Mouse (Mus musculus) lung, embryonic 16.5 days (tissue): ENCODE data around the gene Nobox. TPM values are rescaled to one million over a fixed set of nuclear protein-coding genes. Genes with fewer than 3 reads are reported as not detected.

Experiments
- ATAC-seq: fragments of 200-750 bp; cut with Nextera tagmentation; 2 replicates; pipeline ENCODE4 v1.8.0; 2017; ENCODE audit warnings: low read depth, mild to moderate bottlenecking, moderate library complexity
- H3K27ac ChIP-seq: fragments of 300-500 bp; sonication (generic); 2 replicates; pipeline ENCODE4 v1.5.1; 2014; ENCODE audit warnings: mild to moderate bottlenecking, control low read depth, low read length
- H3K27me3 ChIP-seq: fragments of 300-500 bp; sonication (generic); 2 replicates; pipeline ENCODE4 v1.6.1; 2014; ENCODE audit warnings: low read depth, low read length, mixed read lengths; ENCODE audit not compliant: control insufficient read depth, insufficient read depth
- H3K36me3 ChIP-seq: fragments of 300-500 bp; sonication (generic); 2 replicates; pipeline ENCODE4 v1.6.1; 2014; ENCODE audit warnings: low read length; ENCODE audit not compliant: control insufficient read depth, insufficient read depth
- H3K4me1 ChIP-seq: fragments of 300-500 bp; sonication (generic); replicated peaks from 2 replicates; pipeline ENCODE4 v1.6.1; 2014; ENCODE audit warnings: low read length, mixed read lengths; ENCODE audit not compliant: control insufficient read depth, insufficient read depth
- H3K4me2 ChIP-seq: fragments of 300-500 bp; sonication (generic); 2 replicates; pipeline ENCODE4 v1.6.1; 2014; ENCODE audit warnings: low read depth, low read length, control low read depth
- H3K4me3 ChIP-seq: fragments of 300-500 bp; sonication (generic); 2 replicates; pipeline ENCODE4 v1.5.1; 2014; ENCODE audit warnings: mild to moderate bottlenecking, low read length, control low read depth
- H3K9ac ChIP-seq: fragments of 300-500 bp; sonication (generic); 2 replicates; pipeline ENCODE4 v1.6.1; 2014; ENCODE audit warnings: low read length, control low read depth
- H3K9me3 ChIP-seq: fragments of 300-500 bp; sonication (generic); 2 replicates; pipeline ENCODE4 v1.6.1; 2016; ENCODE audit warnings: low read length; ENCODE audit not compliant: control insufficient read depth
- WGBS: fragments of 180-500 bp; shearing (Covaris S2); extraction: QIAGEN DNeasy Blood & Tissue Kit; methylation state at CpG from one replicate; pipeline ENCODE4 v1.1.7; 2014; 5-methylcytosine and 5-hydroxymethylcytosine counted together
- polyA plus RNA-seq: library from polyadenylated mRNA; unstranded; fragments of >200 nt; fragmentation: Nextera tagmentation; extraction: Ambion mirVana; gene quantifications from 2 replicates; pipeline ENCODE4 v1.2.1, GENCODE M21; 2015

The Nobox gene
- polyA plus RNA-seq, 1 experiment from 2014 or later: 0.09 TPM

DNA sequence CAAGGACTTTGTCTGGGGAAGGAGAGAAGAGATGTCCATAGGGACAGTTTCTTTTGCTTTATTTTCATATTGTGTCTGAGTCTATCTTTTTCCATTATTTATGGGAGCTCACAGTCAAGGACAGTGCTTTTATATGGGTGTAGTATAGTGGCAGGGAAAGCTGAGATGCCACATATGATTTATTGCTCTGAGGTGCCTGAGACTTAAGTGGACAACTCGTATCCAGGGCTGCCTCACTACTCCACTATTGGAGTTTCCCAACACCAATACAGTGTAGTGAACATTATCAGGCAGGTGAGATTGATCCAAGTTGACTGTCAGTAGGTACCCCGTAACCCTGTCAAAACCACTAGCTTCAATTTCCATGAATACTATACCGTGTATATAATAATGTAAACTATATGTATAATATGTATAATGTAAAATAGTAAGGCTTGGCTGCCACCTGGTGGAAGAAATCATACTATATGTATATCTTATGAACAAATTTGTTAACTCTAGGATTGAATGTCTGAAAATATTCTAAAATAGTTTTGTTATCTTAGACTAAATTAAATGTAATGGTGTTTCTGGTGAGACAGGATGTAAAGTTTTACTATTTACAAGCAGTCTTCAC is 26.4 kb upstream of the Nobox start:
- Histone ChIP-seq H3K4me1 (peaks cover 14% of the 10 kb centered on the region), H3K27ac (no peak overlapping the region), H3K4me3 (no peak overlapping the region), H3K36me3 (no peaks in the 10 kb centered on the region), H3K9ac (no peak overlapping the region), H3K9me3 (no peaks in the 10 kb centered on the region), H3K4me2 (no peak overlapping the region), H3K27me3 (no peaks in the 10 kb centered on the region)
- WGBS: 47% methylated on average over 3 of the region's 3 CpGs
- ATAC-seq: 0 out of 2 replicates have a peak, but pooled peaks have one; percentile 17

DNA sequence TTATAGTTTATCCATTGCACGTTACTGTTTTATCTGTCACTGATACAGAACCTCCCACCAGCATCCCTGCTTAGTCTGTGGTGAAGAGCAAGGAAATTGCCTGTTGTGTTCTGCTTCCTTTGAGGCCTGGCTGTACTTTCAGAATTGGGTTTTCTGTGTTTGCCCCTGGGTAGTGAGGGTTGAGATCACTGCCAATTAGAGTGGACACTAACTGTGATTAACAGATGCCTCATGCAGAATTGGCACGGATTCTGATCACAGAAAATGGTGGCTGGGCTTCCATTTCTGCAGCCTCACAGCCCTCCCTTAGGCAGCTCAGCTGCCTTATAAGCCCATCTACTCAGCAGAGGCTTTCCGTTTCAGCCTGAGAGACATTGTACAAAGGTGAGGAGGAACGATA is 24.1 kb upstream of the Nobox start:
- H3K9me3 ChIP-seq: no peaks in the 10 kb centered on the region
- H3K4me3 ChIP-seq: no peak overlapping the region
- H3K36me3 ChIP-seq: no peaks in the 10 kb centered on the region
- H3K4me2 ChIP-seq: no peak overlapping the region
- 0 out of 2 replicates have a peak overlapping the region, but pooled peaks have one; percentile 23 for H3K27ac ChIP-seq
- peaks cover 12% of the 10 kb centered on the region for H3K4me1 ChIP-seq
- 54% methylated on average over 4 of the region's 4 CpGs for WGBS
- H3K9ac ChIP-seq: no peak overlapping the region
- no peaks in the 10 kb centered on the region for H3K27me3 ChIP-seq
- 0 out of 2 replicates have a peak, but pooled peaks have one; percentile 39 for ATAC-seq

DNA sequence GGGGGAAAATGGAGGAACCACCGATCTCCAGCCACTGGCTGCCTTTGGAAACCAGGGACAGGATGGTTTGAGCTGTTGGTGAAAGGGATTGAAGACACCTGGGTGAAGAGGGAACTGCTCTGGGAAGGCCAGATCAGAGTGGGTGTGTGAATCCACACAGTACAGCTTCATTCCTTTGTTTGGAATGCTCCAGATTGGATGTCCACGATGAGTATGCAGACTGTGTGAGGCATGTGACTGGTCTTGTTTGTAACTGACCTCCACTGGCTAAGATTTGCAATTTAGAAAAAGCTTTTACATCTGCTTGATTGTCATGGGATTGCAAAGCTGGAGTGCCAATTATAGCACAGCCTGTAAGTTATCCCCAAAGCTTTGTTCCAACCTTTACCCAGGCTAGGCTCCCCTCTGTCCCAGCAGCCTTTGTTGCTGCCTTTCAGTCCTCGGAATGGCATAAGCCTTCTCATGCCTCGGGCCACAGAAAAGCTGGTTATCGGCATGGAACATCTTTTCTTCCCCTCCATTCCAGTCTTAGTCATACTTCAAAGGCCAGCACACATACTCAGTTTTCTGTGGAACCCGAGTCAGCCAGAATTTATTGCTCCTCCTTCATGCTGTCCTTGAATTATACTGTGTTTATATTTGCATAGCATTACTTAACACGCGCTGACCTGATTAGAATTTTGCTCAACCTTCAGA is 3.8 kb upstream of the Nobox start:
- Histone ChIP-seq H3K9me3 (no peaks in the 10 kb centered on the region), H3K4me1 (0 out of 2 replicates have a peak, but pooled peaks cover 4% of the 10 kb centered on the region), H3K4me2 (no peak overlapping the region), H3K9ac (no peak overlapping the region), H3K27ac (no peak overlapping the region), H3K27me3 (no peaks in the 10 kb centered on the region), H3K36me3 (no peaks in the 10 kb centered on the region), H3K4me3 (no peak overlapping the region)
- peak; percentile 69 for ATAC-seq
- WGBS: 56% methylated on average over 8 of the region's 8 CpGs

DNA sequence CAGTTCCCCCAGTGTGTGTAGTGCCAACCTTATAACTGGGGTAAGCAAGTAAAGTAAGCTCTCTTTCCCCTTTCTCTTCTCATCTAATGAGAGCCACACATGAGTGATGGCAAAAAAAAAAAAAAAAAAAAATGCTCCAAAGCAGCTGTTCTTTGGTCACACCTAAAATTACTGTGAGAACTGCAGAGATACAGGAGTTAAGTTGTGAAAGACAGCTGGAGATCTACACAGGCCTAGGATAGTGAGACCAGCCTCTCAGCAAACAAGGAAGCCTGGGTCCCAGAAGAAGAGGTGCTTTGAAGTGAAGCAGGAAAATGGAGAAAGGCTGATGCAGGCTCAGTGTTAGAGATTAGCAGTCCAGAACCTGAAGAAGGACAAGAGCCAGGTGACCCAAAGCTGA is 3.2 kb upstream of the Nobox start:
- Histone ChIP-seq H3K4me1 (0 out of 2 replicates have a peak, but pooled peaks cover 4% of the 10 kb centered on the region), H3K27me3 (no peaks in the 10 kb centered on the region), H3K9me3 (no peaks in the 10 kb centered on the region), H3K36me3 (no peaks in the 10 kb centered on the region), H3K4me3 (no peak overlapping the region), H3K27ac (no peak overlapping the region), H3K4me2 (no peak overlapping the region), H3K9ac (no peak overlapping the region)
- ATAC-seq: no peak

DNA sequence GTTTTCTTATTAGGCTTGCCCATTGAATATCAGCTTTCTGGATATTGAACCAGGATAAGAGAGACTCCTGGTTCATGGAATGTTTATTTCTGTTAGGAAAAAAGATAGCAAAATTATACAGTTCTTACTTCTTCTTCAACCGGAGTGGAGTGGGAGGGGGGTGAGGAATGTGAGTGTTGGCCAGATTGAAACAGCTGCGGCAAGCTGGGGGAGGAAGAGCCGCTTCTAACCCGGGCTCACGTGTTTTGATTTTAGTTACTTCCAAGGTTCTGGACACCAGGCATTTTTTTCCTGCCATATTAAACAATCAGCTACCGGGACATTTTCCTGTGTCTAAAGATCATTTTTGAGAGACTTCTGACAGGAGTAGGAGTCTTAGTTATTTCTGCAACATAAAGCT is 717 bp upstream of the Nobox start:
- ATAC-seq: peak; percentile 59
- H3K4me1 ChIP-seq: 0 out of 2 replicates have a peak, but pooled peaks cover 4% of the 10 kb centered on the region
- H3K9me3 ChIP-seq: no peaks in the 10 kb centered on the region
- no peaks in the 10 kb centered on the region for H3K36me3 ChIP-seq
- no peak overlapping the region for H3K9ac ChIP-seq
- no peak overlapping the region for H3K4me2 ChIP-seq
- 17% methylated on average over 6 of the region's 6 CpGs for WGBS
- H3K27ac ChIP-seq: no peak overlapping the region
- no peak overlapping the region for H3K4me3 ChIP-seq
- no peaks in the 10 kb centered on the region for H3K27me3 ChIP-seq

DNA sequence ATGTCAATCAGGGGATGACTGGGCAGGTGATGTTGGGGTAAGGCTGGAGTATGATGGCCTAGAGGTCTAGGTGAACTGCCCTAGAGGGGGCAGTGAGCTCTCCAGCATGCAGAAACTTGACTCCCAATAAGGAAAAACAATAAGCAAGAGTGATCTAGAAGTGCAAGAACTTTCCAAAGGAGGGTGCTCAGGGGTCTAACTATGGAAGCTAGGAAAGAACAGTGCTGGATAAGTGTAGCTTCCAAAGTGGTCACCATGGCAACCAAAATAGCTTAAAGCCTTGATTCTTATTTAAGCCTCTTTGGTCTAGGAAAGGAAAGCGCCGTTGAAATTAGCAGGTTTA is 11.9 kb downstream of the Nobox start:
- Histone ChIP-seq H3K27ac (no peak overlapping the region), H3K4me3 (no peak overlapping the region), H3K9ac (no peak overlapping the region), H3K4me1 (peaks cover 15% of the 10 kb centered on the region), H3K4me2 (no peak overlapping the region), H3K36me3 (no peaks in the 10 kb centered on the region), H3K27me3 (no peaks in the 10 kb centered on the region), H3K9me3 (no peaks in the 10 kb centered on the region)
- no peak for ATAC-seq
- WGBS: 32% methylated on average over 2 of the region's 2 CpGs

DNA sequence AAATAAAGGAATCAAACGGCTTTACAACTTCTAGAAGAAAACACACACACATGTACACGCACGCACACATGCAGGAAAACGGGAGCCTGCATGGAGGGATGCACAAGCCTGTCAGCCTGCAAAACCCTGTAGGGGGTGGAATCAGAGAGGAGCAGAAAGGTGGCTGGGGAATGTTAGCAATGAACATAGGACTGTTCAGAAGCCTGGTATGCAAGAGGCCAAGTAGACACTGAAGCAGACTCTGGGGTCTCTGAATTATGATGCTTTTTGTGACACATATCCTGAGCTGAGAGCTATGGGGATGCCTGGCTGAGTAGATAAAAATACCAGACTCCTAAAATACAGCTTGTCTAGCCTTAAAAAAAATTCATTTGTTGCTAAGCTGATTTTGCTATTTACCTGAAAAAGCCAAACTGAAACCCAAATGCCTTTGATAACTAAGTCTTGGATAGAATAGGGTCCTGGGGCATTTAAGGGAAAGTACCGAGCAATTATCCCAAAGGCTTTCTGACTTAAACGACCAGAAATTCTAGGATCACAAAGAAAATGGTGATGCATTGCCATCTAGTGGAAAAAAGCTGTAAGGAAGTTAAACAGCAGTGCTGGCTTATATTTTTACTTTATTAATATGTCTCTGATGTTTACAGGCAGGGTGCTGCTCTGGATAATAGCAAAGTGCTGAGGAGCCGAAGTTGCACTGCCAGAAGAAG is 12.4 kb downstream of the Nobox start:
- Histone ChIP-seq H3K9ac (no peak overlapping the region), H3K4me1 (peaks cover 17% of the 10 kb centered on the region), H3K9me3 (no peaks in the 10 kb centered on the region), H3K36me3 (no peaks in the 10 kb centered on the region), H3K27me3 (no peaks in the 10 kb centered on the region), H3K27ac (peak overlapping the region; percentile 90), H3K4me3 (no peak overlapping the region), H3K4me2 (no peak overlapping the region)
- peak; percentile 11; the same call in 1 of the 2 replicates for ATAC-seq
- 30% methylated on average over 7 of the region's 7 CpGs for WGBS

DNA sequence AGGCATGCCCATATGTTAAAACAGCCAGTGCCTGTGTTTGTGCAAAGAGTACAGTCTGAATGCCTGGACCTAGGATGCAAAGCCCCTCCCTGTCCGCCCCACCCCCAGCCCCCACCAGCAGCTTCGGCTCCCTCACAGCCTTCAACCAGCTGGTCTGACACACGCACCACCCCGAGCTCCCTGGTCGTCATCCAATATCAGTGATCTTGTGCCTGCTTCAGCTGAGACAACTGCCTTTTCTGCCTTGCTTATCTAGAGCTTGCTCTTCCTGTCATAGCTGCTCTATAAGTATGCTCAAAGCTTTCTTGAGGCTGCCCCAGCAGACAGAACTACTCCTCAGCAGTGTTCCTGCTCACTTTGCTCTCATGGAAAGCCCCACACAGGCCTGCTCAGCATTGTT is 13.4 kb downstream of the Nobox start:
- H3K4me1 ChIP-seq: peaks cover 17% of the 10 kb centered on the region
- H3K4me3 ChIP-seq: no peak overlapping the region
- no peaks in the 10 kb centered on the region for H3K36me3 ChIP-seq
- H3K9ac ChIP-seq: 0 out of 2 replicates have a peak overlapping the region, but pooled peaks have one; percentile 13
- H3K9me3 ChIP-seq: no peaks in the 10 kb centered on the region
- H3K27me3 ChIP-seq: no peaks in the 10 kb centered on the region
- 18% methylated on average over 5 of the region's 5 CpGs for WGBS
- H3K4me2 ChIP-seq: 0 out of 2 replicates have a peak overlapping the region, but pooled peaks have one; percentile 22
- peak; percentile 90 for ATAC-seq
- peak overlapping the region; percentile 90 for H3K27ac ChIP-seq

DNA sequence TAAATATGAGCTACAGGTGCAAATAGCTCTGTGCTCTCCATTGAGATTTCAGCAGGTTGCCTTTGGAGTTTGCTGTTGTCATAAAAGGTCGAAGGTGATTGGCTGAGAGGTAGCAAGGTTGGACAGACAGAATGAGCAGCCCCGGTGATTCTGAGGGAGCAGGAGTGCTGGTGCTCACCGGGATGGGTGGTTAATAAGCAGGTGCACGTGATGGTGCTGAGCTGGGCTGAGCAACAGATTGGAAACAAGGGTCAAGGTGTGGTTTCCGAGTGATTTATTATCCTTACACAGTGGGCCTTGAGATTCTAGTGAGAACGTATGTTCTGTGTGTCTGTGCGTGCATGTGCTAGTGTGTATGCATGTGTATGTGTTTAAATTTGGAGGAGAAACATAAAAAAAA is 16.2 kb downstream of the Nobox start:
- 74% methylated on average over 7 of the region's 7 CpGs for WGBS
- peak overlapping the region; percentile 32 for H3K27ac ChIP-seq

More for the DNA sequence above, 16.2 kb downstream of the Nobox start:
- H3K27me3 ChIP-seq: no peaks in the 10 kb centered on the region
- no peak for ATAC-seq
- H3K9me3 ChIP-seq: no peaks in the 10 kb centered on the region
- H3K36me3 ChIP-seq: peaks cover 12% of the 10 kb centered on the region
- H3K4me2 ChIP-seq: no peak overlapping the region
- peaks cover 17% of the 10 kb centered on the region for H3K4me1 ChIP-seq
- no peak overlapping the region for H3K4me3 ChIP-seq
- no peak overlapping the region for H3K9ac ChIP-seq
